Mouse (Mus musculus): ENCODE results near the gene Ppid.

The Ppid gene

GRCm38 (mm10) chr3:79590863-79591792, at the start of gene Ppid:
Gene Ppid (plus strand): TSS chr3:79591342.
- DNase-seq (ENCODE audit: low spot score in 2 of 2), result peak; percentile 77 to 80

DNA sequence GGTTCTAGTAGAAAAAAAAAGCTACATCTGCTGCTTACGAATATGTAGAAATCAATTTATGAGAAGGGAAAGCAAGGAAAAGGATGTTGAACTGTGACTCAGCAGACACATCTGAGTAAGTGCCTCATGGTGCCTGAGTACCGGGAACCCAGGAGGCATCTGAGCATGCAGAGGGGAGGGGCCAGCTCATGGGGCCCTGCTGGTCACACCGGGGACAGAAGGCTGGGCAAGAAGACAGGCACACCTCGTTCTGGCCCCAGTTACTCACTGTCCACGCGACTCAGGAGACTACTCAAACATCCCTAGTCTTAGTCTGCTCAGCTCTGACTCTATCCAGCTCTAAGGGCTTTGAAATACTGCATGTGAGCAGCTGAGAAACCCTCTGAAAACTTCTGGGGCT, 48.6 kb upstream of the Ppid start:
- no peak for DNase-seq (ENCODE audit: low spot score in 2 of 2)

GRCm38 (mm10) chr3:79548681-79549437, 42.3 kb upstream of the Ppid start:
- DNase-seq (ENCODE audit: low spot score in 2 of 2), result no peak

DNA sequence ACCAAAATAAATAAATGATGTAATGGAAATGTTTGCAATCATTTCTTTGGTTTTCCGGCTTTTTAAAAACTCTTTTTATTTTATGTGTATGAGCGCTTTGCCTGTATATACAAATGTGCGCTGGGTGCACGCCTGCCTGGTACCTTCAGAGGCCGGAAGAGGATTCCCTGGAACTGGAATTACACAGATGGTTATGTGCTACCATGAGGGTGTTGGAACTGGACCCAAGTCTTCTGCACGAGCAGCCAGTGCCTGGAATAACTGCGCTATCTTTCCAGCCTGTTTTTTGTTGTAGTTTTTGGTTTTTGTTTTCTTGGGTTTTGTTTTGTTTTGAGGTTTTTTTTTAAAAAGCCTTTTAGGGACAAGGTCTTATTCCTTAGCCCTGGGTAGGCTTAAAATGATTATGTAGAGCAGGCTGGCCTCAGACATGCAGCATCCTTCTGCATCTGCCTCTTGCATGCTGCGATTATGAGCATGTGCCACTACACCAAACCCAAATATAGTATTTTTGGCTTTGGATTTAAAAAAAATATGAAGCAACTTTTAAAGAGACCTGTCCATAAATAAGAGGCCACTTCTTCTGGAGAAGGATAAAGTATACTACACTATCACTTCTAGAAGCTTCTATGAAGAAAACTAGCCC, 41.3 kb upstream of the Ppid start:
- DNase-seq (ENCODE audit: low spot score in 2 of 2), result no peak

- DNase-seq (ENCODE audit: low spot score in 2 of 2), result no peak
Measured at GRCm38 (mm10) chr3:79551826-79552552, 39.2 kb upstream of the Ppid start.

- no peak for DNase-seq (ENCODE audit: low spot score in 2 of 2)
Measured at GRCm38 (mm10) chr3:79553779-79554178, 37.4 kb upstream of the Ppid start.

GRCm38 (mm10) chr3:79555061-79555460, 36.1 kb upstream of the Ppid start:
- DNase-seq (ENCODE audit: low spot score in 2 of 2), result no peak

- DNase-seq (ENCODE audit: low spot score in 2 of 2), result peak; percentile 55 to 62
Measured at GRCm38 (mm10) chr3:79559021-79559772, 31.9 kb upstream of the Ppid start.

GRCm38 (mm10) chr3:79559773-79560045, 31.4 kb upstream of the Ppid start:
- no peak for DNase-seq (ENCODE audit: low spot score in 2 of 2)

DNA sequence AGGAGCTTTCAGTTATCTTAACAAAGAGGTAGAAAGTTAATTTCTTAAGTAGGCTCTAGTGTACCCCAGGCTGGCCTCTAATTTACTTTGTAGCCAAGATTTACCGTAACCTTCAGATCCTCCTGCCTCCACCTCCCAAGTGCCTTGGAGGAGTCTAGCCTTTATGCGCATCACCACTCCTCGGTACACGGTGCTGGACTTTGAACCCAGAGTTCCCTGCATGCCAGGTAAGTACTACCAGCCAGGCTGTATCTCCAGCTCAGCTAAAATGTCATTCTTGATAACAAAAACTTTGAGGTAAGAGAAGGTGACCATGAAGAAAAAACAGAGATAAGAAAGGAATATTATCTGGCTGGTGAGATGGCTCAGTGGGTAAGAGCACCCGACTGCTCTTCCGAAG, 30.6 kb upstream of the Ppid start:
- DNase-seq (ENCODE audit: low spot score in 2 of 2), result no peak

DNA sequence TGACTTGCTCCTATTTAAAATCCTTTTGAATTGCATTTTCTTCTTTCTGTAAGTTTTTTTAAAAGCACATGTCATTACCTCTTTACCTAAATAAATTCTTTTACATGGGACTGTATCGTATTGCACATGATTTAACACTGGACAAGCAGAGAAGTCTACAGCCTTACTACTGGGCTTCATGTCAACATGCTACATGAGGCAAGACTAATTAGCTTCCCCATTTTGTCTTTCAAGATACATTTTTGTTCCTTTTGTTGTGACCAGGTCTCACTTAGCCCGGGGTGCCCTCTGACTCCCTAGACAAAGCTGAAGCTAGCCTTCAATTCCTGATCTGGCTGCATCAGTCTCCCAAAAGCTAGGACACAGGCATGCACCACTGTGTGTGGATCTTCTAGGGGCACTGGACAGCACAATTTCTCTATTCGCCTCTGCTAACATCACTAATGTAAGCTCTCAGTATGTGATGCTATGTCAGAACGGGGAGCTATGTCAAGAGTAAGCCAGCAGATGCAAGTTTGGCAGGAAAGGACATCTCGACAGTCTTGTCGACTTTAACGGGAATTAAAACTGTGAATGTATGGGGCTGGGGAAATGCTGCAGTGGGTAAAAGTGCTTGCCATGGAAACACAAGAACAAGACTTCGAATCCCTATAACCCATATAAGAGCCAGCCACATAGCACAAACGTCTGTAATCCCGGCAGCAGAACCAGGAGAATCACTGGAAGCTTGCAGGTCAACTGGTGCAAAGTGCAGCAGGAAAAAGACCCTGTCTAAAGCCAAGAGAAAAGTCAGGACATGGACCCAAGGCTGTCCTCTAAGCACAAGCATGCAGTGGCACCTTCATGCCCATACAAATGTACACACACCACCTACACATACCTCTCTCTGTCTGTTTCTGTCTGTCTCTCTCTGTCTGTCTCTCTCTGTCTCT, 29.1 kb upstream of the Ppid start:
- no peak for DNase-seq (ENCODE audit: low spot score in 2 of 2)

DNA sequence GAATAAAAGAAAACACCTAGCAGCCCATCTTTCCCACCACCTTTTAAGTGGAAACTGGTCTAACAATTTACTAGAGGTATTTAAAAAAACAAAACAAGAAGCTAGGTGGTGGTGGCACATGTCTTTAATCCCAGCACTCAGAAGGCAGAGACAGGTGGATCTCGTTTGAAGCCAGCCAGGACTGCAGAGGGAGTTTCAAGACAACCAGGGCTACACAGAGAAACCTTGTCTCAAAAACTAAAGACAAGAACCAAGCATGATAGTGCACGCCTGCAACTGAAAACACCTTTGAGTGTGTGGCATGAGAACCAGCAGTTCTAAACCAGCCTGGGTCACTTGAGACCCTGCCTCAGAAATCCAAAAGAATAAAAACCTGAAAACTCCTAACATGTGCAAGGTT, 27.6 kb upstream of the Ppid start:
- no peak for DNase-seq (ENCODE audit: low spot score in 2 of 2)

- DNase-seq (ENCODE audit: low spot score in 2 of 2), result no peak
Measured at GRCm38 (mm10) chr3:79564875-79565606, 26.1 kb upstream of the Ppid start.

DNA sequence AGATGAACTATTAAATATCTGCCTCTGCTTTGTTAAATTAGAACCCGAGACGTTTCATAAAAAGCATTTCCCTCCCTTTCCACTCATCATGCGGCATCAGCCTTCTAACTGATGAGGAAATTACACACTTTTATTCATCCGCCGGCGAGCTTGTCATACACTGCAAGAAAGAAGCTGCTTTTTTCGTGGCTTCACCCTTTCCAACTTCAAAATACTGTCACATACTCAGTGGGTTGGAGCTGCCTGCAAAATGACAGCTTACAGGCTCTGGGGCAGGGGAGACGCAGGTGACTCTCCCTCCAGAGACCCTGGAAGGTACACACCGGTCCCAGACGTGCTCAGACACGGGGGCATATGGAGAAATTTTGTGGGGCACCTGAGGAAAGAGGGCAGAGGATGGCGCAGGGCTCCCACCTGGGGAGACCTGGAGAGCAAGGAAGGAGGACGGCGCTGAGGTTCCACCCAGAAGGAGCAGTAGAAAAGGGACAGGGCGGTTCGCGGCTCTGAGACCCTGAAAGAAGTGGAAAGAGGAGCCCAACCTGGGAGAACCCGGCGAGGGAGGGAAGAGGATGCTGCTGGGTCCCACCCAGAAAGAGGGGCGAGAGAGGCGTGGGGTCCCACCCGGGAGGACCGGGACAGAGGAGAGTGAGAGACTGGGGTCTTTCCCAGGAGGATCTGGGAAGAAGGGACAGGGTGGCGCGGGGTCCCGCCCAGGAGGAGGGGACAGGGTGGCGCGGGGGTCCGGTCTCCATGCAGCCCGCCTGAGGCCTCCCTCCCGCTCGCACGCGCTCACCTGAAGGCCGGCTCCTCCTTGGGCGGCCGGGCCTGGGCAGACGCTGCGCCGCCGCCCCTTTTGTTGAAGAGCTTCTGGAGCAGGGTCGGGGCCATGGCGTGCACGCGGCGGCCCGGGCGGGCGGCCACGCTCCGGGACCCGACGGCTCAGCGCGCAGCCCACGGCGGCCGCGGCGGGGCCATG, 24.1 kb upstream of the Ppid start:
- peak; percentile 26 to 37 for DNase-seq (ENCODE audit: low spot score in 2 of 2)

DNA sequence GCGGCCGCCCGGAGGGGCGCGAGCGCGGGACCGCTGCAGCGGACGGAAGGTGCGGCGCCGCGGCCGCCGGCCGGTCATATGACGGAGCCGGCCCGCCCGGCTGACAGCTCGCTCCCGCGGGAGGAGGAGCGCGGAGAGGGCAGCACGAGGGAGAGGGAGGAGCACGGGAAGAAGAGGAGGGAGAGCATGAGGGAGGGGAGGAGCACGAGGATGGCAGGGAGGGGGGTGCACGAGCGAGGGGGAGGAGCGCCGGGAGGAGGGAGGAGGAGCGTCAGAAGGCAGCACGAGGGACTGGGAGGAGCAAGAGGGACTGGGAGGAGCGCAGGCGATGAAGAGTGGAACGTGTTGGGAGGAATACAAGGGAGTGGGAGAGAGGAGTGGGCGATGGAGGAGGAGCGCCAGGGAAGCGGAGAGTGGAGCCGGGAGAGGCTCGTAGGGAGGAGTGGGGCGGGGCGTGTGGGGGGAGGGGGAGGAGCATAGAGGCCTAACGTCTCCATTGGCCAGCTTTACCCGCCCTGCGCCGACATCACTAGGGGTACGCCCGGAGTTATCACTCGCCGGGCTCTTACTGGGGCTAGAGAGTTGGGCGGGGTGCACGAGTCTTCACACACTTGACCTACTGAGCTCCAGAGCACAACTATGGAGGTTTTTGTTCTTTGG, 23.3 kb upstream of the Ppid start, which contains the start of gene Fnip2:
Gene Fnip2 (minus strand): TSS at position 94 of the 660 bp plus-strand sequence.
- peak; percentile 82 to 86 for DNase-seq (ENCODE audit: low spot score in 2 of 2)

DNA sequence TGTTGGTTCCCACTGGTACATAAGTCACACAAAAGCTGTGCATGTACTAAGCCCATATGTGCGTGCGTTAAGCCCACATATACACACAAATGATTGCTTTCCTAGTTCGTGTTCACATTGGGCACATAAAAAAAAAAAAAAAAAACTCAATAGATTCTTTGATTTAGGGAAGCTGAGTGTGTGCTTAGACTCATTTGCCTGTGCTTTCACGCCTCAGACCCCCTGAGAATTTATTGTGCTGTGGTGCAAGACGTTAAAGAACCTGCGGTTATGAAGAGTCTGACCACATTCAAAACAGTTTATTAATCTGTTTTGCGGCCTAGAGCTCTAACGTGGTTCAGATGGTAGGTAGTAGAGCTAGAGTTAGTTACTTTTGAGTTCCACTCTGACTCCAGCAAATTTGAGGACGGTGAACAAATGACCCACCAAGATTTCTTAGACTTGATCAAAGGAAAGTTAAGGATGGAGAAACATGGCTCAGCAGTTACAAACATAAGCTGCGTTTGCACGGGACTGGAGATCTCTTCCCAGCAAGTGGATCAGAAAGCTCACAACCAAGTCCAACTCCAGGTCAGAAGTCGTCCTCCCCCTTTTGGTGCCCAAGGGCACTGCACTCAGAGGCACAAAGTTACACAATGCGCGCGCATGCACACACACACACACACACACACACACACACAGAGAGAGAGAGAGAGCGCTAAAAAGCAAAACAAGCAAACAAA, 22.4 kb upstream of the Ppid start:
- no peak for DNase-seq (ENCODE audit: low spot score in 2 of 2)

DNA sequence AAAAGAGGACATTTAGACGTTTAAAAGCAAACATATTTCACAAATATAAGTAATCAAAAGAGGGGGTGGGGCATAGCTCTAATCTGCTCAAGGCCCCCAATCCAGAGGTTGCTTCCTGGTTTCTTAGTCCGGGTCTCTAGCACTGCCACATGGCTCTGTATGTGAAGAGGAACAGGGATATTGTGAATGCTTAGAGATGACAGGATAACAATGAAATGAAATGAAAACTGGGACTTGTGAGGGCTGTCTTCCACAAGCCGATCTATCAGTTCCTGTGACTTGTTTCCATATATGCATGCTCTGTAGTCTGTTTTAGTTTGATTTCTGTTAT, 21.8 kb upstream of the Ppid start:
- DNase-seq (ENCODE audit: low spot score in 2 of 2), result no peak

All from right cerebral cortex, adult 2 months (tissue).